Mouse (Mus musculus) hindbrain, embryonic 11.5 days (tissue): ENCODE data around the gene Kdelc2. TPM values are rescaled to one million over a fixed set of nuclear protein-coding genes. Genes with fewer than 3 reads are reported as not detected.
A peak's percentile ranks its signal among the peaks of the same experiment; 100 is the strongest.

Experiments
- ATAC-seq: fragments of 200-750 bp; cut with Nextera tagmentation; 2 replicates; pipeline ENCODE4 v1.8.0; 2017; ENCODE audit warnings: mild to moderate bottlenecking, moderate TSS enrichment, moderate library complexity; ENCODE audit not compliant: low FRiP score
- DNase-seq: peaks from one replicate; pipeline ENCODE4 v3.0.0-alpha.2; 2015; ENCODE audit warnings: low spot score
- H3K27ac ChIP-seq: fragments of 300-500 bp; sonication (generic); 2 replicates; pipeline ENCODE4 v1.5.1; 2014; ENCODE audit warnings: mild to moderate bottlenecking, low read depth, low read length
- H3K27me3 ChIP-seq: fragments of 300-500 bp; sonication (generic); 2 replicates; pipeline ENCODE4 v1.6.1; 2014; ENCODE audit warnings: mild to moderate bottlenecking, low read length, moderate library complexity, mixed read lengths; ENCODE audit not compliant: control insufficient read depth, insufficient read depth
- H3K36me3 ChIP-seq: fragments of 300-500 bp; sonication (generic); 2 replicates; pipeline ENCODE4 v1.6.1; 2014; ENCODE audit warnings: mild to moderate bottlenecking, low read length, moderate library complexity, mixed read lengths; ENCODE audit not compliant: control insufficient read depth, insufficient read depth
- H3K4me1 ChIP-seq: fragments of 300-500 bp; sonication (generic); replicated peaks from 2 replicates; pipeline ENCODE4 v1.6.1; 2014; ENCODE audit warnings: low read length, mixed read lengths; ENCODE audit not compliant: control insufficient read depth, insufficient read depth
- H3K4me2 ChIP-seq: fragments of 300-500 bp; sonication (generic); replicated peaks from 2 replicates; pipeline ENCODE4 v1.6.1; 2014; ENCODE audit warnings: mild to moderate bottlenecking, low read depth, low read length
- H3K4me3 ChIP-seq: fragments of 300-500 bp; sonication (generic); 2 replicates; pipeline ENCODE4 v1.5.1; 2014; ENCODE audit warnings: low read depth, low read length
- H3K9ac ChIP-seq: fragments of 300-500 bp; sonication (generic); 2 replicates; pipeline ENCODE4 v1.6.1; 2014; ENCODE audit warnings: low read depth, low read length
- H3K9me3 ChIP-seq: fragments of 300-500 bp; sonication (generic); 2 replicates; pipeline ENCODE4 v1.6.1; 2016; ENCODE audit warnings: low read length; ENCODE audit not compliant: control insufficient read depth
- WGBS: fragments of 180-500 bp; shearing (Covaris S2); extraction: QIAGEN DNeasy Blood & Tissue Kit; methylation state at CpG from one replicate; pipeline ENCODE4 v1.1.7; 2014; 5-methylcytosine and 5-hydroxymethylcytosine counted together
- polyA plus RNA-seq: library from polyadenylated mRNA; unstranded; fragments of >200 nt; fragmentation: Nextera tagmentation; extraction: Ambion mirVana; gene quantifications from 2 replicates; pipeline ENCODE4 v1.2.1, GENCODE M21; 2014

The Kdelc2 gene
- polyA plus RNA-seq, 1 experiment from 2014 or later: 11.7 TPM

- Histone ChIP-seq H3K27me3 (no peaks in the 10 kb centered on the region), H3K9ac (no peak overlapping the region), H3K4me3 (no peak overlapping the region), H3K4me1 (no peaks in the 10 kb centered on the region), H3K9me3 (no peaks in the 10 kb centered on the region), H3K4me2 (no peak overlapping the region), H3K36me3 (no peaks in the 10 kb centered on the region), H3K27ac (no peak overlapping the region)
- peak; percentile 83 for DNase-seq
- ATAC-seq: no peak
- WGBS: 11% methylated on average over 5 of the region's 5 CpGs
These were observed 14.5 kb downstream of the Kdelc2 start for GRCm38 (mm10) chr9:53398388-53398700.

- Histone ChIP-seq H3K27ac (no peak overlapping the region), H3K27me3 (no peaks in the 10 kb centered on the region), H3K4me3 (no peak overlapping the region), H3K9me3 (no peaks in the 10 kb centered on the region), H3K36me3 (no peaks in the 10 kb centered on the region), H3K4me2 (no peak overlapping the region), H3K4me1 (no peaks in the 10 kb centered on the region), H3K9ac (no peak overlapping the region)
- ATAC-seq (no peak), DNase-seq (no peak)
- WGBS: 96% methylated on average over 8 of the region's 8 CpGs
These were observed 15.7 kb downstream of the Kdelc2 start for GRCm38 (mm10) chr9:53399537-53399936.

GRCm38 (mm10) chr9:53400696-53401095 lies 16.9 kb downstream of the Kdelc2 start:
- no peaks in the 10 kb centered on the region for H3K4me1 ChIP-seq
- ATAC-seq (no peak), DNase-seq (no peak)
- no peak overlapping the region for H3K9ac ChIP-seq
- WGBS: 82% methylated on average over 4 of the region's 4 CpGs
- no peaks in the 10 kb centered on the region for H3K9me3 ChIP-seq
- H3K4me3 ChIP-seq: no peak overlapping the region
- no peaks in the 10 kb centered on the region for H3K36me3 ChIP-seq
- H3K27me3 ChIP-seq: no peaks in the 10 kb centered on the region
- no peak overlapping the region for H3K4me2 ChIP-seq
- no peak overlapping the region for H3K27ac ChIP-seq

- no peak overlapping the region for H3K4me3 ChIP-seq
- H3K27ac ChIP-seq: no peak overlapping the region
- H3K4me2 ChIP-seq: no peak overlapping the region
- no peaks in the 10 kb centered on the region for H3K27me3 ChIP-seq
- no peaks in the 10 kb centered on the region for H3K9me3 ChIP-seq
- H3K9ac ChIP-seq: no peak overlapping the region
- WGBS: 86% methylated on average over 8 of the region's 8 CpGs
- no peaks in the 10 kb centered on the region for H3K4me1 ChIP-seq
- no peaks in the 10 kb centered on the region for H3K36me3 ChIP-seq
- ATAC-seq: no peak
- no peak for DNase-seq
These were observed 17.3 kb downstream of the Kdelc2 start for GRCm38 (mm10) chr9:53401146-53401545.

- no peak within 1 kb of the TSS for H3K27ac ChIP-seq
- ATAC-seq (no peak), DNase-seq (no peak)
- H3K9ac ChIP-seq: no peak within 1 kb of the TSS
- H3K36me3 ChIP-seq: no peaks in the 10 kb centered on the region
- H3K4me2 ChIP-seq: no peak within 1 kb of the TSS; the same call in 1 of the 2 replicates
- no peak within 1 kb of the TSS for H3K4me3 ChIP-seq
- H3K9me3 ChIP-seq: no peaks in the 10 kb centered on the region
- 29% methylated on average over 11 of the region's 11 CpGs for WGBS
- H3K27me3 ChIP-seq: no peaks in the 10 kb centered on the region
- H3K4me1 ChIP-seq: no peaks in the 10 kb centered on the region
These were observed 18.5 kb downstream of the Kdelc2 start, which contains the start of gene 4930550C14Rik for GRCm38 (mm10) chr9:53402291-53402711. 4930550C14Rik (plus strand) TSS chr9:53402325.

GRCm38 (mm10) chr9:53402991-53403390 lies 19.2 kb downstream of the Kdelc2 start:
- Histone ChIP-seq H3K9ac (no peak overlapping the region), H3K27me3 (no peaks in the 10 kb centered on the region), H3K4me3 (no peak overlapping the region), H3K4me1 (no peaks in the 10 kb centered on the region), H3K9me3 (no peaks in the 10 kb centered on the region), H3K27ac (no peak overlapping the region), H3K36me3 (no peaks in the 10 kb centered on the region), H3K4me2 (no peak overlapping the region)
- 78% methylated on average over 8 of the region's 8 CpGs for WGBS
- DNase-seq: no peak
- no peak for ATAC-seq

GRCm38 (mm10) chr9:53404050-53404752 lies 20.4 kb downstream of the Kdelc2 start:
- ATAC-seq (peak; percentile 46; the same call in 1 of the 2 replicates), DNase-seq (no peak)
- Histone ChIP-seq H3K9ac (no peak overlapping the region), H3K4me3 (no peak overlapping the region), H3K4me1 (no peaks in the 10 kb centered on the region), H3K9me3 (no peaks in the 10 kb centered on the region), H3K36me3 (no peaks in the 10 kb centered on the region), H3K27ac (no peak overlapping the region), H3K27me3 (no peaks in the 10 kb centered on the region), H3K4me2 (no peak overlapping the region)
- 88% methylated on average over 6 of the region's 6 CpGs for WGBS

GRCm38 (mm10) chr9:53404753-53405722 lies 21.2 kb downstream of the Kdelc2 start:
- peak overlapping the region; percentile 60 for H3K27ac ChIP-seq
- peak; percentile 94 for ATAC-seq
- H3K4me2 ChIP-seq: peak overlapping the region; percentile 42
- DNase-seq: peak; percentile 90
- 29% methylated on average over 21 of the region's 21 CpGs for WGBS
- peak overlapping the region; percentile 30 for H3K4me3 ChIP-seq
- H3K36me3 ChIP-seq: no peaks in the 10 kb centered on the region
- H3K4me1 ChIP-seq: no peaks in the 10 kb centered on the region
- peak overlapping the region; percentile 60 for H3K9ac ChIP-seq
- H3K9me3 ChIP-seq: no peaks in the 10 kb centered on the region
- H3K27me3 ChIP-seq: no peaks in the 10 kb centered on the region
